Mouse (Mus musculus) MEL (cell line): ENCODE measurements around the gene Ltc4s.

ENCODE experiments used
- GATA1 ChIP-seq: IDR thresholded peaks from 2 replicates; pipeline ENCODE4 v1.6.1; 2011; ENCODE audit warnings: low read depth, low read length, improper control_type of control experiment
- MAFK ChIP-seq: IDR thresholded peaks from 2 replicates; pipeline ENCODE4 v1.6.1; 2011; ENCODE audit warnings: low read depth, mild to moderate bottlenecking, low read length, improper control_type of control experiment, borderline replicate concordance
- POLR2A ChIP-seq, 2 experiments: IDR thresholded peaks; 2 replicates each; pipeline ENCODE4 v1.6.1; 2011 to 2012; ENCODE audit warnings: low read length in 2 of 2, mild to moderate bottlenecking in 2 of 2, control low read depth in 1 of 2, improper control_type of control experiment in 1 of 2, low read depth in 1 of 2, moderate library complexity in 1 of 2; ENCODE audit not compliant: control insufficient read depth in 1 of 2, insufficient read depth in 1 of 2, poor library complexity in 1 of 2
- TBP ChIP-seq: IDR thresholded peaks from 2 replicates; pipeline ENCODE4 v1.8.0; 2011; ENCODE audit warnings: low read depth, low read length, improper control_type of control experiment
- ZC3H11A ChIP-seq: IDR thresholded peaks from 2 replicates; pipeline ENCODE4 v1.6.1; 2012; ENCODE audit warnings: low read depth, mild to moderate bottlenecking, inconsistent platforms, low read length, improper control_type of control experiment
- ZNF384 ChIP-seq: IDR thresholded peaks from 2 replicates; pipeline ENCODE4 v1.6.1; 2012; ENCODE audit warnings: low read depth, mild to moderate bottlenecking, inconsistent platforms, low read length, improper control_type of control experiment

- TF ChIP-seq ZC3H11A = peak; percentile 33
- no peak for TF ChIP-seq TBP
- no peak for TF ChIP-seq POLR2A (IDR thresholded peaks at IDR 0.05; ENCODE audit: control insufficient read depth in 1 of 2, insufficient read depth in 1 of 2, low read depth in 1 of 2, low read length in 2 of 2, poor library complexity in 1 of 2)
- no peak for TF ChIP-seq GATA1
- no peak for TF ChIP-seq MAFK
- no peak for TF ChIP-seq ZNF384
Measured at GRCm38 (mm10) chr11:50262020-50262419, 23.6 kb upstream of the Ltc4s start.
